20 mouse cellular contexts compared by ENCODE assay signal in genomic region chr4:131489056-131489455, GRCm38 (mm10).
A peak's percentile ranks its signal among the peaks of the same experiment; 100 is the strongest.
DNase-seq lines count a peak whose midpoint lies in the region; ATAC-seq and TF ChIP-seq lines count a peak whose summit lies in the region.
"Had no signal": no experiment of that assay in that cellular context is flagged by ENCODE, and none has a peak within 500 bp of the region (broad histone marks: within the 10 kb centered on the region; RNA-seq: fewer than 3 reads in every experiment).

No protein-coding gene starts in this region.

- peak; percentile 32 for DNase-seq in kidney, adult 2 months
- DNase-seq in kidney, adult 9 months: no peak
- peak; percentile 82 for DNase-seq in kidney, postnatal 0 days (ENCODE audit: low spot score)
- peak; percentile 29 for DNase-seq in kidney, postnatal 14 days
- DNase-seq in thymus, postnatal 10 days (ENCODE audit: low spot score in 2 of 2): no peak
- no peak for DNase-seq in cerebellum, adult 11 months
- DNase-seq: gastrocnemius, postnatal 25 days; heart, postnatal 36 days; lung, embryonic 14.5 days; lung, postnatal 14 days; midbrain, embryonic 14.5 days; thymus, postnatal 36 days had no signal

- WGBS in kidney, adult 2 months: 24% methylated on average over 3 of the region's 3 CpGs
- 13% methylated on average over 3 of the region's 3 CpGs for WGBS in kidney, postnatal 0 days
- 19% methylated on average over 3 of the region's 3 CpGs for WGBS in limb, embryonic 12.5 days

- H3K9me3 ChIP-seq in kidney, postnatal 0 days (replicated peaks; ENCODE audit: low read length): no peaks in the 10 kb centered on the region
- H3K9me3 ChIP-seq in limb, embryonic 12.5 days: no peaks in the 10 kb centered on the region
- H3K9me3 ChIP-seq: embryonic facial prominence, embryonic 10.5 days; embryonic facial prominence, embryonic 15.5 days; forebrain, embryonic 12.5 days; hindbrain, embryonic 13.5 days; liver, embryonic 15.5 days had no signal

- no peak overlapping the region for H3K4me2 ChIP-seq in kidney, postnatal 0 days (ENCODE audit: low read length)
- 0 out of 2 replicates have a peak overlapping the region, but pooled peaks have one; percentile 2 for H3K4me2 ChIP-seq in limb, embryonic 12.5 days
- H3K4me2 ChIP-seq: embryonic facial prominence, embryonic 15.5 days; forebrain, embryonic 12.5 days; heart, embryonic 11.5 days; hindbrain, embryonic 13.5 days; liver, embryonic 15.5 days; lung, embryonic 14.5 days had no signal

- no peaks in the 10 kb centered on the region for H3K27me3 ChIP-seq in kidney, adult 2 months (replicated peaks; ENCODE audit: control insufficient read depth, insufficient read depth, low read length)
- no peaks in the 10 kb centered on the region for H3K27me3 ChIP-seq in kidney, postnatal 0 days (ENCODE audit: insufficient read depth, low read length)
- peaks cover 15% of the 10 kb centered on the region for H3K27me3 ChIP-seq in limb, embryonic 12.5 days
- H3K27me3 ChIP-seq: hindbrain, embryonic 13.5 days had no signal

- ATAC-seq in kidney, postnatal 0 days (replicated peaks; ENCODE audit: low FRiP score, low read depth): no peak
- ATAC-seq in limb, embryonic 12.5 days (ENCODE audit: insufficient number of reproducible peaks, insufficient read depth, low FRiP score, low TSS enrichment, low read depth): no peak
- ATAC-seq: CD4-positive, CD25-positive, alpha-beta regulatory T cell, adult 4 months had no signal

- no peaks in the 10 kb centered on the region for H3K36me3 ChIP-seq in kidney, adult 2 months (ENCODE audit: control insufficient read depth, insufficient read depth, low read length)
- H3K36me3 ChIP-seq in kidney, postnatal 0 days (ENCODE audit: insufficient read depth, low read length): no peaks in the 10 kb centered on the region
- H3K36me3 ChIP-seq in limb, embryonic 12.5 days: no peaks in the 10 kb centered on the region
- H3K36me3 ChIP-seq: embryonic facial prominence, embryonic 10.5 days; embryonic facial prominence, embryonic 15.5 days; forebrain, embryonic 12.5 days; hindbrain, embryonic 13.5 days; liver, embryonic 15.5 days had no signal

- TF ChIP-seq POLR2A in kidney, adult 2 months (IDR thresholded peaks at IDR 0.05; ENCODE audit: low read depth, low read length): no peak

- no peak overlapping the region for H3K4me3 ChIP-seq in kidney, adult 2 months (ENCODE audit: insufficient read depth, low read depth, low read length)
- H3K4me3 ChIP-seq in kidney, postnatal 0 days (replicated peaks; ENCODE audit: low read depth, low read length): no peak overlapping the region
- H3K4me3 ChIP-seq in limb, embryonic 12.5 days (replicated peaks): no peak overlapping the region
- H3K4me3 ChIP-seq: embryonic facial prominence, embryonic 10.5 days; embryonic facial prominence, embryonic 15.5 days; forebrain, embryonic 12.5 days; hindbrain, embryonic 13.5 days; liver, embryonic 15.5 days had no signal

- H3K27ac ChIP-seq in kidney, adult 2 months (ENCODE audit: insufficient read depth, low read depth, low read length): peak overlapping the region; percentile 7; the same call in 1 of the 2 replicates
- peak overlapping the region; percentile 15; the same call in 1 of the 2 replicates for H3K27ac ChIP-seq in kidney, postnatal 0 days
- peak overlapping the region; percentile 53 for H3K27ac ChIP-seq in limb, embryonic 12.5 days
- H3K27ac ChIP-seq: embryonic facial prominence, embryonic 10.5 days; embryonic facial prominence, embryonic 15.5 days; forebrain, embryonic 12.5 days; hindbrain, embryonic 13.5 days; liver, embryonic 15.5 days had no signal

- H3K9ac ChIP-seq in kidney, postnatal 0 days (ENCODE audit: low read depth, low read length): no peak overlapping the region
- H3K9ac ChIP-seq in limb, embryonic 12.5 days (replicated peaks): no peak overlapping the region
- H3K9ac ChIP-seq: embryonic facial prominence, embryonic 15.5 days; hindbrain, embryonic 13.5 days; liver, embryonic 15.5 days; lung, embryonic 14.5 days had no signal

- H3K4me1 ChIP-seq in kidney, adult 2 months (ENCODE audit: control insufficient read depth, insufficient read depth, low read length): no peaks in the 10 kb centered on the region
- 0 out of 2 replicates have a peak, but pooled peaks cover 19% of the 10 kb centered on the region for H3K4me1 ChIP-seq in kidney, postnatal 0 days (replicated peaks; ENCODE audit: insufficient read depth, low read length)
- peaks cover 72% of the 10 kb centered on the region for H3K4me1 ChIP-seq in limb, embryonic 12.5 days (replicated peaks)
- H3K4me1 ChIP-seq: liver, embryonic 15.5 days had no signal

- no peak for TF ChIP-seq CTCF in kidney, adult 2 months (conservative IDR thresholded peaks at IDR 0.05; ENCODE audit: insufficient read depth, insufficient read length, low read depth, low read length)
- TF ChIP-seq CTCF in kidney, postnatal 0 days (IDR thresholded peaks at IDR 0.05; ENCODE audit: low read depth): no peak

Comparison
In these comparisons a context has a peak if more than half of its experiments do, and no peak if none do; other contexts are left out.
1. DNase-seq: peak in kidney, adult 2 months (single experiment), kidney, postnatal 0 days (single experiment) and kidney, postnatal 14 days (single experiment); none in kidney, adult 9 months (single experiment), thymus, postnatal 10 days (0 of 2) and cerebellum, adult 11 months (single experiment).
2. Peak in every context shown above with its lines, with median percentiles within 50 percentile points of each other: H3K27ac ChIP-seq.